Mouse (Mus musculus): Measurements from ENCODE around the gene Wnt1. TPM values are rescaled to one million over a fixed set of nuclear protein-coding genes. Genes with fewer than 3 reads are reported as not detected.
"Not testable (repeated sequence)": the region's sequence is repeated elsewhere in the genome, so short reads cannot be mapped to it uniquely, and the experiment has no call there.

Wnt1 gene
- 0.10 TPM in 1 of 2 replicates, not detected in the other for polyA plus RNA-seq (2014; fragmentation: Nextera tagmentation; extraction: Ambion mirVana)

- Histone ChIP-seq H3K27me3 (replicated peaks; ENCODE audit: control insufficient read depth, insufficient read depth, low read length) (peaks cover 81% of the 10 kb centered on the region), H3K27ac (replicated peaks; ENCODE audit: low read depth, low read length) (no peak within 1 kb of the TSS), H3K9ac (ENCODE audit: low read depth, low read length) (no peak within 1 kb of the TSS), H3K36me3 (ENCODE audit: control insufficient read depth, insufficient read depth, low read length) (no peaks in the 10 kb centered on the region), H3K4me3 (ENCODE audit: low read depth, low read length) (peak within 1 kb of the TSS; percentile 16), H3K9me3 (ENCODE audit: control insufficient read depth, low read length) (peaks cover 4% of the 10 kb centered on the region; the same call in 1 of the 2 replicates), H3K4me2 (ENCODE audit: low read depth, low read length) (peak within 1 kb of the TSS; percentile 29; the same call in 1 of the 2 replicates), H3K4me1 (ENCODE audit: control insufficient read depth, insufficient read depth, low read length) (0 out of 2 replicates have a peak, but pooled peaks cover 9% of the 10 kb centered on the region)
- 3% methylated on average over 43 of the region's 51 CpGs for WGBS
- no peak for ATAC-seq (ENCODE audit: low read depth)
- no peak for DNase-seq (ENCODE audit: low spot score)
Measured at GRCm38 (mm10) chr15:98789661-98790535, at the start of gene Wnt1. TSS of gene Wnt1 (plus strand) at chr15:98789857.

- WGBS: 91% methylated on average over 8 of the region's 8 CpGs
- H3K9ac ChIP-seq (ENCODE audit: low read depth, low read length): no peak overlapping the region
- no peaks in the 10 kb centered on the region for H3K9me3 ChIP-seq (ENCODE audit: control insufficient read depth, low read length)
- no peak overlapping the region for H3K4me2 ChIP-seq (ENCODE audit: low read depth, low read length)
- DNase-seq (ENCODE audit: low spot score) (no peak), ATAC-seq (ENCODE audit: low read depth) (no peak)
- no peak overlapping the region for H3K4me3 ChIP-seq (ENCODE audit: low read depth, low read length)
- no peaks in the 10 kb centered on the region for H3K4me1 ChIP-seq (ENCODE audit: control insufficient read depth, insufficient read depth, low read length)
- no peak overlapping the region for H3K27ac ChIP-seq (replicated peaks; ENCODE audit: low read depth, low read length)
- peaks cover 76% of the 10 kb centered on the region for H3K36me3 ChIP-seq (ENCODE audit: control insufficient read depth, insufficient read depth, low read length)
- H3K27me3 ChIP-seq (replicated peaks; ENCODE audit: control insufficient read depth, insufficient read depth, low read length): no peaks in the 10 kb centered on the region
Measured at GRCm38 (mm10) chr15:98740219-98740618, 49.4 kb upstream of the Wnt1 start.

GRCm38 (mm10) chr15:98742766-98743428, 46.8 kb upstream of the Wnt1 start:
- Histone ChIP-seq H3K9me3 (ENCODE audit: control insufficient read depth, low read length) (no peaks in the 10 kb centered on the region), H3K9ac (ENCODE audit: low read depth, low read length) (no peak overlapping the region), H3K27ac (replicated peaks; ENCODE audit: low read depth, low read length) (no peak overlapping the region), H3K4me2 (ENCODE audit: low read depth, low read length) (no peak overlapping the region), H3K4me1 (ENCODE audit: control insufficient read depth, insufficient read depth, low read length) (no peaks in the 10 kb centered on the region), H3K4me3 (ENCODE audit: low read depth, low read length) (no peak overlapping the region), H3K27me3 (replicated peaks; ENCODE audit: control insufficient read depth, insufficient read depth, low read length) (no peaks in the 10 kb centered on the region), H3K36me3 (ENCODE audit: control insufficient read depth, insufficient read depth, low read length) (peaks cover 49% of the 10 kb centered on the region)
- WGBS: 81% methylated on average over 8 of the region's 8 CpGs
- DNase-seq (ENCODE audit: low spot score): no peak
- ATAC-seq (ENCODE audit: low read depth): no peak

- not testable (repeated sequence) for H3K4me1 ChIP-seq (ENCODE audit: control insufficient read depth, insufficient read depth, low read length)
Measured at GRCm38 (mm10) chr15:98743863-98744262, 45.8 kb upstream of the Wnt1 start.

GRCm38 (mm10) chr15:98746344-98746965, 43.2 kb upstream of the Wnt1 start:
- H3K9me3 ChIP-seq (ENCODE audit: control insufficient read depth, low read length): no peaks in the 10 kb centered on the region
- 82% methylated on average over 10 of the region's 10 CpGs for WGBS
- no peak for ATAC-seq (ENCODE audit: low read depth)
- H3K4me3 ChIP-seq (ENCODE audit: low read depth, low read length): no peak overlapping the region
- no peak overlapping the region for H3K4me2 ChIP-seq (ENCODE audit: low read depth, low read length)
- H3K36me3 ChIP-seq (ENCODE audit: control insufficient read depth, insufficient read depth, low read length): peaks cover 14% of the 10 kb centered on the region
- H3K4me1 ChIP-seq (ENCODE audit: control insufficient read depth, insufficient read depth, low read length): no peaks in the 10 kb centered on the region
- H3K27ac ChIP-seq (replicated peaks; ENCODE audit: low read depth, low read length): no peak overlapping the region
- H3K27me3 ChIP-seq (replicated peaks; ENCODE audit: control insufficient read depth, insufficient read depth, low read length): no peaks in the 10 kb centered on the region
- no peak for DNase-seq (ENCODE audit: low spot score)
- H3K9ac ChIP-seq (ENCODE audit: low read depth, low read length): no peak overlapping the region

More at GRCm38 (mm10) chr15:98743863-98744262, 45.8 kb upstream of the Wnt1 start:
- not testable (repeated sequence) for H3K27me3 ChIP-seq (replicated peaks; ENCODE audit: control insufficient read depth, insufficient read depth, low read length); H3K27ac ChIP-seq (replicated peaks; ENCODE audit: low read depth, low read length); DNase-seq (ENCODE audit: low spot score); H3K4me2 ChIP-seq (ENCODE audit: low read depth, low read length); H3K4me3 ChIP-seq (ENCODE audit: low read depth, low read length); H3K9ac ChIP-seq (ENCODE audit: low read depth, low read length); ATAC-seq (ENCODE audit: low read depth); H3K9me3 ChIP-seq (ENCODE audit: control insufficient read depth, low read length)
- H3K36me3 ChIP-seq (ENCODE audit: control insufficient read depth, insufficient read depth, low read length): peaks cover 40% of the 10 kb centered on the region
- WGBS: 78% methylated on average over 3 of the region's 3 CpGs

GRCm38 (mm10) chr15:98747296-98747695, 42.4 kb upstream of the Wnt1 start:
- H3K36me3 ChIP-seq (ENCODE audit: control insufficient read depth, insufficient read depth, low read length): peaks cover 5% of the 10 kb centered on the region
- no peak overlapping the region for H3K9ac ChIP-seq (ENCODE audit: low read depth, low read length)
- H3K9me3 ChIP-seq (ENCODE audit: control insufficient read depth, low read length): no peaks in the 10 kb centered on the region
- H3K27me3 ChIP-seq (replicated peaks; ENCODE audit: control insufficient read depth, insufficient read depth, low read length): no peaks in the 10 kb centered on the region
- H3K27ac ChIP-seq (replicated peaks; ENCODE audit: low read depth, low read length): no peak overlapping the region
- H3K4me1 ChIP-seq (ENCODE audit: control insufficient read depth, insufficient read depth, low read length): no peaks in the 10 kb centered on the region
- H3K4me3 ChIP-seq (ENCODE audit: low read depth, low read length): no peak overlapping the region
- H3K4me2 ChIP-seq (ENCODE audit: low read depth, low read length): no peak overlapping the region
- DNase-seq (ENCODE audit: low spot score): no peak
- no peak for ATAC-seq (ENCODE audit: low read depth)
- 78% methylated on average over 6 of the region's 6 CpGs for WGBS

GRCm38 (mm10) chr15:98749093-98749492, 40.6 kb upstream of the Wnt1 start:
- H3K9ac ChIP-seq (ENCODE audit: low read depth, low read length): no peak overlapping the region
- no peaks in the 10 kb centered on the region for H3K27me3 ChIP-seq (replicated peaks; ENCODE audit: control insufficient read depth, insufficient read depth, low read length)
- H3K9me3 ChIP-seq (ENCODE audit: control insufficient read depth, low read length): no peaks in the 10 kb centered on the region
- no peak overlapping the region for H3K4me3 ChIP-seq (ENCODE audit: low read depth, low read length)
- DNase-seq (ENCODE audit: low spot score): no peak
- no peaks in the 10 kb centered on the region for H3K36me3 ChIP-seq (ENCODE audit: control insufficient read depth, insufficient read depth, low read length)
- H3K4me1 ChIP-seq (ENCODE audit: control insufficient read depth, insufficient read depth, low read length): no peaks in the 10 kb centered on the region
- no peak overlapping the region for H3K27ac ChIP-seq (replicated peaks; ENCODE audit: low read depth, low read length)
- WGBS: 95% methylated on average over 2 of the region's 2 CpGs
- no peak overlapping the region for H3K4me2 ChIP-seq (ENCODE audit: low read depth, low read length)
- no peak for ATAC-seq (ENCODE audit: low read depth)

GRCm38 (mm10) chr15:98753021-98753423, 36.6 kb upstream of the Wnt1 start:
- Histone ChIP-seq H3K4me1 (ENCODE audit: control insufficient read depth, insufficient read depth, low read length) (no peaks in the 10 kb centered on the region), H3K27me3 (replicated peaks; ENCODE audit: control insufficient read depth, insufficient read depth, low read length) (no peaks in the 10 kb centered on the region), H3K4me3 (ENCODE audit: low read depth, low read length) (no peak overlapping the region), H3K9ac (ENCODE audit: low read depth, low read length) (no peak overlapping the region), H3K9me3 (ENCODE audit: control insufficient read depth, low read length) (no peaks in the 10 kb centered on the region), H3K27ac (replicated peaks; ENCODE audit: low read depth, low read length) (no peak overlapping the region), H3K36me3 (ENCODE audit: control insufficient read depth, insufficient read depth, low read length) (peaks cover 5% of the 10 kb centered on the region; the same call in 1 of the 2 replicates), H3K4me2 (ENCODE audit: low read depth, low read length) (no peak overlapping the region)
- DNase-seq (ENCODE audit: low spot score): no peak
- no peak for ATAC-seq (ENCODE audit: low read depth)
- WGBS: 79% methylated on average over 8 of the region's 8 CpGs

Measured in embryonic facial prominence, embryonic 14.5 days (tissue).